Mouse (Mus musculus): ENCODE results near the gene Arrb2. TPM values are rescaled to one million over a fixed set of nuclear protein-coding genes. Genes with fewer than 3 reads are reported as not detected.
A peak's percentile ranks its signal among the peaks of the same experiment; 100 is the strongest.

The Arrb2 gene
- polyA plus RNA-seq, 1 experiment from 2014 or later, result 19.3 TPM

DNA sequence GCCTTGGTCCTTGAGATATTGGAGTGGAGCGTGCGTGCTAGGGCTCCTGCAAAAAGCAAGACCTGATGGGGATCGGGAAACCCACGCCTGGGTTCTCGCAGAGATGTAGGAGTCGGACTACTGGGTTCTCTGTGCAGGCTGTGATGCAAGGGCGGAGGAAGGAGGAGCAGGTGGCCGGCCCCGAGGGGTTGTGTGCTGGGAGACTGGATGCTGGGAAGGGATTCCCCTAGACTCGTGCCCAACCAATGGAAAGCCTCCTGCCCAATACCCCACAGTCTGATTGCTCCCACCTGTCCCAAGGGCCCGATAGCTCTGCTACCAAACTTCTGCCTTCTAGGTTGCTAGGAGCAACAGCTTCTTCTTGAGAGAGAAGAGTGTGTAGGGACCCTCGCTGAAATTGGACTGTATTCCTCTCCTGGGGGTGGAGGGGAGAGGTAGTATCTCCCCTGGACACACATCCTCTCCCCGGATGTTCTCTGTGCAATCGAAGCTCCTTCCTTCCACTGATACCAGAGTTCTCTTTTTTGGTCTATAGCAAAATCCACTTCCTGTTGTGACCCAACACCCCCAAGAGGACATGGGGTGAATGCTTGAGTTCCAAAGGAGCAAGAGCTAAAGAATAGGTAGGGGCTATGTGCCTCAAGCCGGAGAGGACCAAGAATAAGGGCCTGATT, 597 bp downstream of the Arrb2 start:
- Histone ChIP-seq H3K36me3 (peaks cover 20% of the 10 kb centered on the region), H3K27me3 (ENCODE audit: insufficient read depth, poor library complexity, severe bottlenecking) (peaks cover 10% of the 10 kb centered on the region; the same call in 1 of the 2 replicates), H3K27ac (peak overlapping the region; percentile 91), H3K4me3 (peak overlapping the region; percentile 80), H3K4me1 (peaks cover 20% of the 10 kb centered on the region), H3K9me3 (no peaks in the 10 kb centered on the region)
- peak; percentile 81 for DNase-seq (ENCODE audit: low spot score)
- WGBS, result 9% methylated on average over 15 of the region's 15 CpGs

GRCm38 (mm10) chr11:70433569-70433943, 1.1 kb downstream of the Arrb2 start:
- peak overlapping the region; percentile 80 for H3K4me3 ChIP-seq
- peaks cover 20% of the 10 kb centered on the region for H3K4me1 ChIP-seq
- peaks cover 10% of the 10 kb centered on the region; the same call in 1 of the 2 replicates for H3K27me3 ChIP-seq (ENCODE audit: insufficient read depth, poor library complexity, severe bottlenecking)
- H3K36me3 ChIP-seq, result peaks cover 26% of the 10 kb centered on the region
- H3K9me3 ChIP-seq, result no peaks in the 10 kb centered on the region
- DNase-seq (ENCODE audit: low spot score), result no peak
- 57% methylated on average over 1 of the region's 1 CpGs for WGBS
- no peak overlapping the region for H3K27ac ChIP-seq

- Histone ChIP-seq H3K27ac (no peak overlapping the region), H3K27me3 (ENCODE audit: insufficient read depth, poor library complexity, severe bottlenecking) (peaks cover 10% of the 10 kb centered on the region; the same call in 1 of the 2 replicates), H3K9me3 (no peaks in the 10 kb centered on the region), H3K4me3 (peak overlapping the region; percentile 80), H3K36me3 (peaks cover 30% of the 10 kb centered on the region), H3K4me1 (peaks cover 20% of the 10 kb centered on the region)
- DNase-seq (ENCODE audit: low spot score), result no peak
- 93% methylated on average over 3 of the region's 3 CpGs for WGBS
These were observed 1.5 kb downstream of the Arrb2 start for GRCm38 (mm10) chr11:70433951-70434350.

DNA sequence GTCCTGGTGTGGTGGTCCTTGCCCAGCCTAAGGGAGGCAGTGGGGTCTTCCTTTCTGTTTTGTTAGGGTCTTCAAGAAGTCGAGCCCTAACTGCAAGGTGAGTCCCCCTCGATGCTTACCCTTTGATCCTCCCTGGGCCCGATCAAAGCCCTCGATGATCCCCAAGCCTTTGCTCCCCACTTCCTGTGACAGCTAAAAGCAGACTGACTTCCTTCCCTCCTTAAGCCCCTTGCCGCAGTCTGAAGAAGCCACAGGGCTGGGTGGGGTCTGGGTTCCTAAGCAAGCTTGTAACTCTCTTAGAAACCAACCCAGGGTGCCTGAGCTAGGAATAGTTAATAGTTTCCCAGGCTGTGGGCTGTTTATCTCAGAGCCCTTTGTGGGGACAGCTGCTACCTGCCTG, 3.0 kb downstream of the Arrb2 start:
- H3K27me3 ChIP-seq (ENCODE audit: insufficient read depth, poor library complexity, severe bottlenecking), result peaks cover 10% of the 10 kb centered on the region; the same call in 1 of the 2 replicates

GRCm38 (mm10) chr11:70437426-70437825, 5.0 kb downstream of the Arrb2 start:
- Histone ChIP-seq H3K4me1 (peaks cover 16% of the 10 kb centered on the region), H3K9me3 (no peaks in the 10 kb centered on the region), H3K27ac (no peak overlapping the region), H3K36me3 (peaks cover 51% of the 10 kb centered on the region), H3K27me3 (ENCODE audit: insufficient read depth, poor library complexity, severe bottlenecking) (peaks cover 10% of the 10 kb centered on the region; the same call in 1 of the 2 replicates), H3K4me3 (no peak overlapping the region)
- no peak for DNase-seq (ENCODE audit: low spot score)
- WGBS, result 69% methylated on average over 6 of the region's 6 CpGs

More for the DNA sequence above, 3.0 kb downstream of the Arrb2 start:
- WGBS, result 56% methylated on average over 5 of the region's 5 CpGs
- no peak overlapping the region for H3K27ac ChIP-seq
- peak overlapping the region; percentile 12; the same call in 1 of the 2 replicates for H3K4me3 ChIP-seq
- H3K4me1 ChIP-seq, result peaks cover 20% of the 10 kb centered on the region
- no peaks in the 10 kb centered on the region for H3K9me3 ChIP-seq
- no peak for DNase-seq (ENCODE audit: low spot score)
- H3K36me3 ChIP-seq, result peaks cover 45% of the 10 kb centered on the region

DNA sequence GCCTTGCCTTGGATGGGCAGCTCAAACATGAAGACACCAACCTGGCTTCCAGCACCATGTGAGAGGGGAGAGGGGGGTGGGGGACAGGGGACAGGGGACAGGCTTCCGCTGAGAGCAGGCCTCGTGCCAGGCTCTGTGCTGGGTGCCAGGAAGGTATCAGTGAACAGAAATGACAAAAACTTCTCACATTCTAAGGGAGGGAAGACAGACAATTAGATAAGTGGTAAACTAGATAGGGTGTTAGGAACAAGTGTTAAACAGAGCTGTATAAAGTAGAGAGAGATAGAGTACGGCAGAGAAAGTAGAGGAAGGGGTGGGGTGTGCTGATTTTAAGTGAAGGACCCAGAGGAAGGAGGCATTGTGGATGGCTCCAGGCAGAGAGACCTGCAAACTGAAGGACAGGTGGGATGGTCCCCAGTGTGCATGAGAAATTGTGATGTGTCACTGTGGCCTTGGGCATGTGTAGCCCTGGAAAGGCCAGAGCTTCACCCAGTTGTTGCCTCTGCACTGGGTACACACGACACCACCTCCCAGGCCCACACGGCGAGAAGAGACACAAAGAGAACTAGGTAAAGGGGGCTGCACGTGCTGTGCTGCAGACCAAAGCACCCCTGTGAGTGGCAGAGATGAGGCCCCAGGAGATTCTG, 6.4 kb downstream of the Arrb2 start:
- Histone ChIP-seq H3K4me3 (no peak overlapping the region), H3K27ac (no peak overlapping the region), H3K4me1 (peaks cover 6% of the 10 kb centered on the region; the same call in 1 of the 2 replicates), H3K9me3 (no peaks in the 10 kb centered on the region), H3K36me3 (peaks cover 51% of the 10 kb centered on the region), H3K27me3 (ENCODE audit: insufficient read depth, poor library complexity, severe bottlenecking) (peaks cover 7% of the 10 kb centered on the region; the same call in 1 of the 2 replicates)
- 77% methylated on average over 7 of the region's 7 CpGs for WGBS
- DNase-seq (ENCODE audit: low spot score), result no peak

DNA sequence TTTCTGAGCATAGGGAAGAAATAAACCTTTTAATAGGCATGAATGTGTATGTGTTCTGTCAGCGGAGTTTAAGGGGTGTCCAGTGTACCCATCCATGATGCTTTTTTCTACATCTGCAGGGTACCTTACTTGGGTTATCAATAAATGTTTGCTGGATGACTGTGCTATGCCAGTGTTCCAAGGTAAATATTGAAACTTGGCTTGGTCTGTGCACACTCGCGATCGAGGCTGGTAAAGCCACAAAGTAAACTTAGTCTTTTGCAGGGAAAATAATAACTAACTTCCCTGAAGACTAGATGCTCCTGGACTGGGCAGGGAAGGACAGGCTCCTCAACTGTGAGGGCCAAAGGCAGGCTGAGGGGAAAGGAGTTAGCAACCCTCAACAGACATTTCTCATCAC, 8.2 kb downstream of the Arrb2 start:
- H3K36me3 ChIP-seq, result peaks cover 51% of the 10 kb centered on the region
- no peak overlapping the region for H3K27ac ChIP-seq
- H3K4me1 ChIP-seq, result no peaks in the 10 kb centered on the region
- 94% methylated on average over 4 of the region's 4 CpGs for WGBS
- DNase-seq (ENCODE audit: low spot score), result no peak
- no peak overlapping the region for H3K4me3 ChIP-seq
- H3K9me3 ChIP-seq, result no peaks in the 10 kb centered on the region
- no peaks in the 10 kb centered on the region for H3K27me3 ChIP-seq (ENCODE audit: insufficient read depth, poor library complexity, severe bottlenecking)

- 85% methylated on average over 7 of the region's 7 CpGs for WGBS
- Histone ChIP-seq H3K9me3 (no peaks in the 10 kb centered on the region), H3K4me1 (peaks cover 5% of the 10 kb centered on the region; the same call in 1 of the 2 replicates), H3K4me3 (no peak overlapping the region), H3K36me3 (peaks cover 41% of the 10 kb centered on the region), H3K27ac (no peak overlapping the region), H3K27me3 (ENCODE audit: insufficient read depth, poor library complexity, severe bottlenecking) (no peaks in the 10 kb centered on the region)
- no peak for DNase-seq (ENCODE audit: low spot score)
These were observed 9.4 kb downstream of the Arrb2 start for GRCm38 (mm10) chr11:70441882-70442281.

DNA sequence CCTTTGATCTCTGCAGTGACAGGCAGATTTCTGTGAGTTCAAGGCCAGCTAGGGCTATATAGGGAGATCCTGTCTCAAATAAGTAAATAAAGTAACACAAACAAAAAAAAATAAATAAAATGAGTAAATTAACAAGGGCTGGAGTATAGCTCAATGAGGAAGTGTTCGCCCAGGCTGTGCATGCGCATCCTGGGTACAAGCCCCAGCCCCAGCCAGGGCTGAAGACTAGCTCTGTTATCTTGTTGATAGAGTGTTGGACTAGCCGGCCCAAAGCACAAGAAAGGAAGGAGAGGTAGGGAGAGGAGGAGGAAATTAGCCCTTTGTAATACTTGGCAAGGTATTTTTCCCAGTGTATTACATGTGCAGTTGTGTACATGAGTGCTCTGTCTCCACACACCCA, 11.5 kb downstream of the Arrb2 start:
- DNase-seq (ENCODE audit: low spot score), result no peak
- H3K9me3 ChIP-seq, result no peaks in the 10 kb centered on the region
- peaks cover 22% of the 10 kb centered on the region for H3K36me3 ChIP-seq
- H3K27me3 ChIP-seq (ENCODE audit: insufficient read depth, poor library complexity, severe bottlenecking), result no peaks in the 10 kb centered on the region
- H3K4me1 ChIP-seq, result peaks cover 5% of the 10 kb centered on the region; the same call in 1 of the 2 replicates
- no peak overlapping the region for H3K27ac ChIP-seq
- H3K4me3 ChIP-seq, result no peak overlapping the region
- 73% methylated on average over 3 of the region's 3 CpGs for WGBS

GRCm38 (mm10) chr11:70444667-70445066, 12.2 kb downstream of the Arrb2 start:
- H3K9me3 ChIP-seq, result no peaks in the 10 kb centered on the region
- peaks cover 15% of the 10 kb centered on the region for H3K36me3 ChIP-seq
- H3K4me3 ChIP-seq, result no peak overlapping the region
- no peak overlapping the region for H3K27ac ChIP-seq
- no peaks in the 10 kb centered on the region for H3K27me3 ChIP-seq (ENCODE audit: insufficient read depth, poor library complexity, severe bottlenecking)
- no peak for DNase-seq (ENCODE audit: low spot score)
- H3K4me1 ChIP-seq, result peaks cover 5% of the 10 kb centered on the region; the same call in 1 of the 2 replicates
- 74% methylated on average over 6 of the region's 6 CpGs for WGBS

DNA sequence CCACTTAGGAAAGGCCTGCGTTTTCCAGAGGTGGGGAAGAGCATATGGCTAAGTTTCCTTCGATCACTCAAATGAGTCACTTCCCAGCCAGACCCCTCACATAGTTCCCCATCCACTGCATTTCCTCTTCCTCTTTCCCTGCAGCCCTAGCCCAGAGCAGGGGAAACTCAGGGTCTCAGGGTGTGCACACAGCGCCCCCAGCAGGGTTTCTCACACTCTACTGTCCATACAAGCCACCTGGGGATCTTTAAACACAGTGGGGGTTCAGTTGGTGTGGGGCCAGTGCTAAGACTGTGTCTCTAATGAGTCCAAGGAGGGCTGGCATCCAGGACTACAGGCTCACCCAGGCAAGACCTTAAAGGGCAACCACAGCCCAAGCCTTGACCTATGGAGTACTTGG, 14.3 kb downstream of the Arrb2 start:
- DNase-seq (ENCODE audit: low spot score), result no peak
- Histone ChIP-seq H3K27me3 (ENCODE audit: insufficient read depth, poor library complexity, severe bottlenecking) (no peaks in the 10 kb centered on the region), H3K9me3 (no peaks in the 10 kb centered on the region), H3K36me3 (no peaks in the 10 kb centered on the region), H3K4me3 (no peak overlapping the region), H3K4me1 (peaks cover 11% of the 10 kb centered on the region), H3K27ac (no peak overlapping the region)
- WGBS, result 30% methylated on average over 3 of the region's 3 CpGs

- H3K36me3 ChIP-seq, result no peaks in the 10 kb centered on the region
- WGBS, result 86% methylated on average over 1 of the region's 1 CpGs
- H3K27ac ChIP-seq, result no peak overlapping the region
- no peak overlapping the region for H3K4me3 ChIP-seq
- no peak for DNase-seq (ENCODE audit: low spot score)
- H3K4me1 ChIP-seq, result peaks cover 14% of the 10 kb centered on the region
- no peaks in the 10 kb centered on the region for H3K9me3 ChIP-seq
- H3K27me3 ChIP-seq (ENCODE audit: insufficient read depth, poor library complexity, severe bottlenecking), result no peaks in the 10 kb centered on the region
These were observed 14.9 kb downstream of the Arrb2 start for GRCm38 (mm10) chr11:70447373-70447772.

DNA sequence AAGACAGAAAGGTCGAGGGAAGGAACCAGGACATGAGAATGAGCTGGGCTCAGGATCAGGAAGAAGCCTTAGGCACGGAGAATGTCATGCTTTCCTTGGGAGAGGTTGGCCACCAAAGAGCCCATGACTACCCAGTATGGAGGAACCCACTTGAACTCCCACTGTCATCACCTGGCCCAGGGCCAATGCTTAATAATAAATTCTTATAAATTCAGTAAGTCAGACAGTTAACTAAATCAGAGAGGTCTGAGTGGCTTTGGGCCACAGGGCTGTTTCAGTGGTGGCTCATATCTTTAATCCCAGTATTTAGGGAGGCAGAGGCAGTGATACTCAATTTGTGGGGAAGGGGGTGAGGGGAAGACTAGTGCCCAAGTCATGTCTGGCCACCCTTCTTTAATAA, 18.5 kb downstream of the Arrb2 start:
- no peaks in the 10 kb centered on the region for H3K9me3 ChIP-seq
- peaks cover 11% of the 10 kb centered on the region; the same call in 1 of the 2 replicates for H3K36me3 ChIP-seq
- 83% methylated on average over 2 of the region's 2 CpGs for WGBS
- H3K4me1 ChIP-seq, result peaks cover 18% of the 10 kb centered on the region
- no peak for DNase-seq (ENCODE audit: low spot score)
- H3K4me3 ChIP-seq, result peak overlapping the region; percentile 85; the same call in 1 of the 2 replicates
- H3K27me3 ChIP-seq (ENCODE audit: insufficient read depth, poor library complexity, severe bottlenecking), result no peaks in the 10 kb centered on the region
- H3K27ac ChIP-seq, result 0 out of 2 replicates have a peak overlapping the region, but pooled peaks have one; percentile 98
